Mouse (Mus musculus) lung, adult 18-20 months (tissue): ENCODE results near the gene 4931429L15Rik.

Experiments used
- DNase-seq, 2 experiments: peaks; one replicate each; pipeline ENCODE4 v3.0.0; 2022; ENCODE audit warnings: mixed read lengths in 2 of 2

The 4931429L15Rik gene

DNA sequence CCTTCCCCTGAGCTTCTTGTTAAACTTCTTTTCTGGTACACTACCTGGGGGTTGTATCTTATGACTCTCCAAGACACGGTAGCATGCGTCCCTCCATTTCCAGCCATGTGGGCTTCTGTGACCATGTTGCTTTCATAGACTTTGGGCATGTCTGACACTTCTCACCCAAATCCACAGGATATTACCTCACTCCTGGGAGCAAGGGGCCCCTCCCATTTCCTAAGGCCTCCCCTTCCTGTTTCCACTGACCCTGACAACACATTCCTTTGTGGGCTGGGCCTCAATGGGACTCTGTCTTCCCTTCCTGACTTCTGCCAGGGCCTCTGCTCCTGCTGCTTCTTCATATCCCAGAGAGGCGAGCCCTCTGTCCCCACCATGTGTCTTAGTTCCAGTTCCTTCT lies 62.2 kb downstream of the 4931429L15Rik start:
- peak; percentile 15 to 23 for DNase-seq

GRCm38 (mm10) chr9:46256658-46257385 lies 63.0 kb downstream of the 4931429L15Rik start:
- no peak for DNase-seq

- no peak for DNase-seq
Measured at GRCm38 (mm10) chr9:46256177-46256576, 63.6 kb downstream of the 4931429L15Rik start.
